Mouse (Mus musculus): Measurements from ENCODE around the gene Erich2. TPM values are rescaled to one million over a fixed set of nuclear protein-coding genes. Genes with fewer than 3 reads are reported as not detected.
A peak's percentile ranks its signal among the peaks of the same experiment; 100 is the strongest.
"Not testable (repeated sequence)": the region's sequence is repeated elsewhere in the genome, so short reads cannot be mapped to it uniquely, and the experiment has no call there.

Erich2 gene
- polyA plus RNA-seq (2012; ENCODE audit: insufficient read depth, low replicate concordance), result not detected in 2 replicates

- TF ChIP-seq FLI1 (IDR thresholded peaks at IDR 0.05; ENCODE audit: low read length), result no peak
- TF ChIP-seq GATA1 (IDR thresholded peaks at IDR 0.05; ENCODE audit: borderline replicate concordance, low read length), result no peak
- H3K36me3 ChIP-seq (replicated peaks; ENCODE audit: low read length), result no peaks in the 10 kb centered on the region
- H3K4me1 ChIP-seq, result peaks cover 12% of the 10 kb centered on the region
- peaks cover 8% of the 10 kb centered on the region for H3K9me3 ChIP-seq
- peak within 1 kb of the TSS; percentile 91 for H3K4me3 ChIP-seq (replicated peaks)
- H3K27me3 ChIP-seq (replicated peaks), result peaks cover 20% of the 10 kb centered on the region
These were observed at the start of gene Erich2 for GRCm38 (mm10) chr2:70508496-70508895. Erich2 (plus strand) TSS chr2:70508819.

GRCm38 (mm10) chr2:70463606-70464005 lies 45.0 kb upstream of the Erich2 start:
- no peaks in the 10 kb centered on the region for H3K36me3 ChIP-seq (replicated peaks; ENCODE audit: low read length)
- peaks cover 14% of the 10 kb centered on the region for H3K27me3 ChIP-seq (replicated peaks)
- no peak overlapping the region for H3K4me3 ChIP-seq (replicated peaks)
- H3K9me3 ChIP-seq, result no peaks in the 10 kb centered on the region
- TF ChIP-seq FLI1 (IDR thresholded peaks at IDR 0.05; ENCODE audit: low read length) (no peak), GATA1 (IDR thresholded peaks at IDR 0.05; ENCODE audit: borderline replicate concordance, low read length) (no peak)
- H3K4me1 ChIP-seq, result no peaks in the 10 kb centered on the region

GRCm38 (mm10) chr2:70471136-70471535 lies 37.5 kb upstream of the Erich2 start:
- Histone ChIP-seq H3K27me3 (replicated peaks) (peaks cover 72% of the 10 kb centered on the region), H3K9me3 (no peaks in the 10 kb centered on the region), H3K4me1 (peaks cover 32% of the 10 kb centered on the region), H3K4me3 (replicated peaks) (no peak overlapping the region), H3K36me3 (replicated peaks; ENCODE audit: low read length) (no peaks in the 10 kb centered on the region)
- TF ChIP-seq GATA1 (IDR thresholded peaks at IDR 0.05; ENCODE audit: borderline replicate concordance, low read length) (no peak), FLI1 (IDR thresholded peaks at IDR 0.05; ENCODE audit: low read length) (no peak)

- Histone ChIP-seq H3K4me1 (peaks cover 40% of the 10 kb centered on the region), H3K36me3 (replicated peaks; ENCODE audit: low read length) (no peaks in the 10 kb centered on the region), H3K4me3 (replicated peaks) (no peak overlapping the region), H3K9me3 (peaks cover 4% of the 10 kb centered on the region; the same call in 1 of the 2 replicates), H3K27me3 (replicated peaks) (peaks cover 77% of the 10 kb centered on the region)
- no peak for TF ChIP-seq FLI1 (IDR thresholded peaks at IDR 0.05; ENCODE audit: low read length)
- TF ChIP-seq GATA1 (IDR thresholded peaks at IDR 0.05; ENCODE audit: borderline replicate concordance, low read length), result no peak
These were observed 36.6 kb upstream of the Erich2 start for GRCm38 (mm10) chr2:70471861-70472620.

GRCm38 (mm10) chr2:70497715-70498318 lies 10.8 kb upstream of the Erich2 start:
- H3K9me3 ChIP-seq, result no peaks in the 10 kb centered on the region
- H3K27me3 ChIP-seq (replicated peaks), result peaks cover 20% of the 10 kb centered on the region
- no peak overlapping the region for H3K4me3 ChIP-seq (replicated peaks)
- no peaks in the 10 kb centered on the region for H3K36me3 ChIP-seq (replicated peaks; ENCODE audit: low read length)
- H3K4me1 ChIP-seq, result peaks cover 10% of the 10 kb centered on the region
- no peak for TF ChIP-seq FLI1 (IDR thresholded peaks at IDR 0.05; ENCODE audit: low read length)
- no peak for TF ChIP-seq GATA1 (IDR thresholded peaks at IDR 0.05; ENCODE audit: borderline replicate concordance, low read length)

GRCm38 (mm10) chr2:70503436-70503835 lies 5.2 kb upstream of the Erich2 start:
- Histone ChIP-seq H3K4me1 (peaks cover 2% of the 10 kb centered on the region), H3K36me3 (replicated peaks; ENCODE audit: low read length) (no peaks in the 10 kb centered on the region), H3K4me3 (replicated peaks) (no peak overlapping the region), H3K9me3 (no peaks in the 10 kb centered on the region), H3K27me3 (replicated peaks) (peaks cover 10% of the 10 kb centered on the region)
- TF ChIP-seq FLI1 (IDR thresholded peaks at IDR 0.05; ENCODE audit: low read length) (no peak), GATA1 (IDR thresholded peaks at IDR 0.05; ENCODE audit: borderline replicate concordance, low read length) (no peak)

- Histone ChIP-seq H3K9me3 (peaks cover 6% of the 10 kb centered on the region), H3K4me1 (peaks cover 12% of the 10 kb centered on the region), H3K4me3 (replicated peaks) (no peak overlapping the region), H3K27me3 (replicated peaks) (peaks cover 21% of the 10 kb centered on the region), H3K36me3 (replicated peaks; ENCODE audit: low read length) (no peaks in the 10 kb centered on the region)
- TF ChIP-seq GATA1 (IDR thresholded peaks at IDR 0.05; ENCODE audit: borderline replicate concordance, low read length) (no peak), FLI1 (IDR thresholded peaks at IDR 0.05; ENCODE audit: low read length) (no peak)
These were observed 3.4 kb upstream of the Erich2 start for GRCm38 (mm10) chr2:70505229-70505628.

- Histone ChIP-seq H3K36me3 (replicated peaks; ENCODE audit: low read length) (no peaks in the 10 kb centered on the region), H3K27me3 (replicated peaks) (peaks cover 20% of the 10 kb centered on the region), H3K4me1 (peaks cover 12% of the 10 kb centered on the region), H3K9me3 (peaks cover 8% of the 10 kb centered on the region), H3K4me3 (replicated peaks) (no peak overlapping the region)
- TF ChIP-seq FLI1 (IDR thresholded peaks at IDR 0.05; ENCODE audit: low read length) (no peak), GATA1 (IDR thresholded peaks at IDR 0.05; ENCODE audit: borderline replicate concordance, low read length) (no peak)
These were observed 2.7 kb upstream of the Erich2 start for GRCm38 (mm10) chr2:70505896-70506295.

GRCm38 (mm10) chr2:70506372-70506771 lies 2.2 kb upstream of the Erich2 start:
- peaks cover 12% of the 10 kb centered on the region for H3K4me1 ChIP-seq
- TF ChIP-seq GATA1 (IDR thresholded peaks at IDR 0.05; ENCODE audit: borderline replicate concordance, low read length) (no peak), FLI1 (IDR thresholded peaks at IDR 0.05; ENCODE audit: low read length) (no peak)
- H3K36me3 ChIP-seq (replicated peaks; ENCODE audit: low read length), result no peaks in the 10 kb centered on the region
- peaks cover 20% of the 10 kb centered on the region for H3K27me3 ChIP-seq (replicated peaks)
- H3K4me3 ChIP-seq (replicated peaks), result no peak overlapping the region
- H3K9me3 ChIP-seq, result peaks cover 8% of the 10 kb centered on the region

GRCm38 (mm10) chr2:70509021-70509632 lies 508 bp downstream of the Erich2 start:
- no peak for TF ChIP-seq FLI1 (IDR thresholded peaks at IDR 0.05; ENCODE audit: low read length)
- TF ChIP-seq GATA1 (IDR thresholded peaks at IDR 0.05; ENCODE audit: borderline replicate concordance, low read length), result no peak
- Histone ChIP-seq H3K9me3 (peaks cover 8% of the 10 kb centered on the region), H3K27me3 (replicated peaks) (peaks cover 18% of the 10 kb centered on the region), H3K36me3 (replicated peaks; ENCODE audit: low read length) (no peaks in the 10 kb centered on the region), H3K4me1 (peaks cover 12% of the 10 kb centered on the region), H3K4me3 (replicated peaks) (peak overlapping the region; percentile 91)

GRCm38 (mm10) chr2:70538283-70538682 lies 29.7 kb downstream of the Erich2 start:
- not testable (repeated sequence) for H3K4me3 ChIP-seq (replicated peaks); H3K4me1 ChIP-seq; H3K27me3 ChIP-seq (replicated peaks); H3K36me3 ChIP-seq (replicated peaks; ENCODE audit: low read length); H3K9me3 ChIP-seq
